Mouse (Mus musculus): Measurements from ENCODE around the gene Spc24.

The Spc24 gene

GRCm38 (mm10) chr9:21706586-21707265 lies 53.4 kb downstream of the Spc24 start:
- no peak for DNase-seq (ENCODE audit: low spot score)

GRCm38 (mm10) chr9:21706085-21706484 lies 54.0 kb downstream of the Spc24 start:
- no peak for DNase-seq (ENCODE audit: low spot score)

Measured in ovary, adult 18-20 months (tissue).